Mouse (Mus musculus) forebrain, embryonic 11.5 days (tissue): ENCODE results near the gene Sprr4. TPM values are rescaled to one million over a fixed set of nuclear protein-coding genes. Genes with fewer than 3 reads are reported as not detected.
"Not testable (repeated sequence)": the region's sequence is repeated elsewhere in the genome, so short reads cannot be mapped to it uniquely, and the experiment has no call there.

Experiments used
- ATAC-seq: fragments of 200-750 bp; cut with Nextera tagmentation; replicated peaks from 2 replicates; pipeline ENCODE4 v1.8.0; 2017; ENCODE audit warnings: moderate TSS enrichment; ENCODE audit not compliant: low FRiP score
- DNase-seq: peaks from one replicate; pipeline ENCODE4 v3.0.0-alpha.2; 2017; ENCODE audit warnings: low spot score
- H3K27ac ChIP-seq: fragments of 300-500 bp; sonication (generic); 2 replicates; pipeline ENCODE4 v1.5.1; 2014; ENCODE audit warnings: low read depth, low read length
- H3K27me3 ChIP-seq: fragments of 300-500 bp; sonication (generic); 2 replicates; pipeline ENCODE4 v1.6.1; 2014; ENCODE audit warnings: mild to moderate bottlenecking, low read length, mixed read lengths; ENCODE audit not compliant: control insufficient read depth, insufficient read depth
- H3K36me3 ChIP-seq: fragments of 300-500 bp; sonication (generic); 2 replicates; pipeline ENCODE4 v1.6.1; 2014; ENCODE audit warnings: mild to moderate bottlenecking, low read length, moderate library complexity, mixed read lengths; ENCODE audit not compliant: control insufficient read depth, insufficient read depth
- H3K4me1 ChIP-seq: fragments of 300-500 bp; sonication (generic); replicated peaks from 2 replicates; pipeline ENCODE4 v1.6.1; 2014; ENCODE audit warnings: low read length, mixed read lengths; ENCODE audit not compliant: control insufficient read depth, insufficient read depth
- H3K4me2 ChIP-seq: fragments of 300-500 bp; sonication (generic); 2 replicates; pipeline ENCODE4 v1.6.1; 2014; ENCODE audit warnings: low read depth, mild to moderate bottlenecking, low read length, moderate library complexity, mixed read lengths; ENCODE audit not compliant: severe bottlenecking
- H3K4me3 ChIP-seq: fragments of 300-500 bp; sonication (generic); 2 replicates; pipeline ENCODE4 v1.5.1; 2014; ENCODE audit warnings: low read depth, low read length
- H3K9ac ChIP-seq: fragments of 300-500 bp; sonication (generic); 2 replicates; pipeline ENCODE4 v1.6.1; 2014; ENCODE audit warnings: low read length
- H3K9me3 ChIP-seq: fragments of 300-500 bp; sonication (generic); 2 replicates; pipeline ENCODE4 v1.6.1; 2016; ENCODE audit warnings: low read length, mixed read lengths; ENCODE audit not compliant: control insufficient read depth
- WGBS: fragments of 180-500 bp; shearing (Covaris S2); extraction: QIAGEN DNeasy Blood & Tissue Kit; methylation state at CpG from one replicate; pipeline ENCODE4 v1.1.7; 2014; 5-methylcytosine and 5-hydroxymethylcytosine counted together
- polyA plus RNA-seq: library from polyadenylated mRNA; unstranded; fragments of >200 nt; fragmentation: Nextera tagmentation; extraction: Ambion mirVana; gene quantifications from 2 replicates; pipeline ENCODE4 v1.2.1, GENCODE M21; 2014

The Sprr4 gene
- not detected in 2 replicates for polyA plus RNA-seq

DNA sequence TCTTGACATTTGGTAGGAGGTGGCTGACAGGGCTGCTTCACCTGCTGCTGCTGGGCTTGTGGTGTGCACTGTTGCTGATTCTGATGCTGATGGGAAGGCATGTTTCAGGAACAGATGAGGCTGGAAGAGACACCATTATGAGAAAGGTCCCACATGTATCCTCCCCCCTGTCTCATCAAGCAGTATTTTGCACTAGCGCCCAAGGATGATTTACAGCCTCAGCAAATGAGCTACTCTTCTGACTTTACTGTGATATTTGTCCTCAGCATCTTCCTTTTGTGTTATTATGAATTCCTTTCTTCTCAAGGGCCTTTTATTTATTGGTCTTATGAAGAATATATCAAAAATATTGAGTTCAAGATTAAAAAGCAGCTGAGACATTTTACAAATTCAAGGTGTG is at the start of gene Sprr4:
Gene Sprr4, minus strand, starts transcription at position 101 of the 400 bp plus-strand sequence.
- Histone ChIP-seq H3K4me2 (no peak within 1 kb of the TSS), H3K27me3 (no peaks in the 10 kb centered on the region), H3K36me3 (no peaks in the 10 kb centered on the region), H3K4me1 (no peaks in the 10 kb centered on the region), H3K4me3 (no peak within 1 kb of the TSS), H3K9me3 (no peaks in the 10 kb centered on the region), H3K27ac (no peak within 1 kb of the TSS), H3K9ac (no peak within 1 kb of the TSS)
- WGBS = 95% methylated on average over 1 of the region's 1 CpGs
- no peak for DNase-seq
- no peak for ATAC-seq

DNA sequence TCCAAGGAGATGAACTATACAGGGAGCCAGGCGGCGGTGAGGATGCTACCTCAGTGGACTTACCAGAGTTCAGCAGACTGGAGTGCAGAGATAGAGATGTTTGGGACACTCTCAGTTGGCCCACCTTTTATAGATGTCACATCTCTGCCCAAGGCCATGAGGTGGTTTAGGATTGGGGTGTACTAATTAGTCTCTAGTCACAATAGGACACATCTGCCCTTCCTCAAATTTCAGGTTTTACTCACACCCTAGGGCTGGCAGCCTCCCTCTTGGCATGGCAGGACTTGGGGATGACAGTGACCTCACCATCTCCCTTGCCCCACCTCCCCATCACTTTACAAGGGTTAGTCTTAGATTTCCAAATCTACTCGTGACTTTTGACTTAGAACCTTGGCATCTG is 34.1 kb upstream of the Sprr4 start, which contains the start of gene 2310046K23Rik:
Gene 2310046K23Rik, minus strand, starts transcription at position 101 of the 400 bp plus-strand sequence.
- H3K27me3 ChIP-seq = no peaks in the 10 kb centered on the region
- 93% methylated on average over 3 of the region's 3 CpGs for WGBS
- H3K4me2 ChIP-seq = no peak within 1 kb of the TSS
- no peaks in the 10 kb centered on the region for H3K36me3 ChIP-seq
- no peak for DNase-seq
- no peak within 1 kb of the TSS for H3K27ac ChIP-seq
- no peak for ATAC-seq
- H3K9ac ChIP-seq = no peak within 1 kb of the TSS
- no peaks in the 10 kb centered on the region for H3K9me3 ChIP-seq
- H3K4me3 ChIP-seq = no peak within 1 kb of the TSS
- H3K4me1 ChIP-seq = no peaks in the 10 kb centered on the region

DNA sequence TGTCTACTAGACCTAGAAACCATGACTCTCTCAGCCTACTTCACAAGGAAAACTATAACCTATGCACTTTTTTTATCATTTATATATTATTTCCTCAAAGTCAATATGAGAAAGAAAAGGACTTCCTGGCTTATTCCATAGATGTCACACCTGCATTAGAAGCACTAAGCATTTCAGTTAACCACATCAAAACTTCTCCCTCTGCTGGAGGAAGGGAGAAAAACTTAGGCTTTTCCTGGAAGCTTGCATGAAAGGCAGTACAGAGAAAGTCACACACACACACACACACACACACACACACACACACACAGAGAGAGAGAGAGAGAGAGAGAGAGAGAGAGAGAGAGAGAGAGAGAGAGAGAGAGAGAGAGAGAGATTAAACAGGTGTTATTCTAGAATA is 12.0 kb upstream of the Sprr4 start:
- no peaks in the 10 kb centered on the region for H3K4me1 ChIP-seq
- no peak overlapping the region for H3K27ac ChIP-seq
- no peak overlapping the region for H3K4me2 ChIP-seq
- H3K27me3 ChIP-seq = no peaks in the 10 kb centered on the region
- H3K36me3 ChIP-seq = no peaks in the 10 kb centered on the region
- H3K4me3 ChIP-seq = no peak overlapping the region
- no peaks in the 10 kb centered on the region for H3K9me3 ChIP-seq
- no peak for DNase-seq
- ATAC-seq = no peak
- H3K9ac ChIP-seq = no peak overlapping the region

DNA sequence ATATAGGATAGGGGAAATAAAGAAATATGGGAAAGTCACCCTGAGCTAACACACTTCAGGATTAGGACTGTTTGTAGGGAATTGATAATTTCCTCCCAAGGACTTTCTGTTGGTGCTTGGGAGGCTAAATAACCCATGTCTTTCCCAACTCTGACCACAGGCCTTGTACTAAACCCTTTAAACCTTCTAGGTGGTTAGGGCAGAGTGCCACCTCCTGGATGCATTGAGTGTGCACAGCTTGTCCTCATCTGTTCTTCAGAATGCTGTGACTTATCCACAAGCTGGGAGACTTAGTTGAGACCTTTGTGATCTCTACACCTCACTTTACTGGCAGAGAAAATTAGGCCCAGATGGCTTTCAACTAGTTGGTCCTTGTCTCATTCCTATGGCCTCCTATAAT is 10.5 kb upstream of the Sprr4 start:
- ATAC-seq (no peak), DNase-seq (no peak)
- Histone ChIP-seq H3K27me3 (no peaks in the 10 kb centered on the region), H3K4me3 (no peak overlapping the region), H3K9ac (no peak overlapping the region), H3K27ac (no peak overlapping the region), H3K9me3 (no peaks in the 10 kb centered on the region), H3K4me1 (no peaks in the 10 kb centered on the region), H3K36me3 (no peaks in the 10 kb centered on the region), H3K4me2 (no peak overlapping the region)

DNA sequence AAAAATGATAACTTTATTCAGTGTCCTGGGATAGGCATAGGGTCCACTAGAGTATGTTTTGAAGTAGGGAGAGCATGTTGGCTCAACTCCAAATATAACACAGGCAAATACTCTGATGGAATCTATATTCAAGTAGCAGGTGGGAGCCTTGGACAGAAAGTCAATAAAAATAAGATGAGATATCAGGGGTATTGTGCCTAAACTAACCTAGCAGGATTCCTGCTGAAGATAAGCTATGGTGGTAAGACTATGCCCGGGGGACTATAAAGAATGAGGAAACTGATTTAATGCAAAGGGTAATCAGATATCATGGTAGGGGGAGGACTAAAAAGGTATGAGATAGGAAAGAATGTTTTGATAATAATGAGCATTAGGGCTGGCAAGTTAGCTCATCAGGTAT is 7.9 kb upstream of the Sprr4 start:
- no peak for ATAC-seq
- Histone ChIP-seq H3K4me3 (no peak overlapping the region), H3K9me3 (no peaks in the 10 kb centered on the region), H3K9ac (no peak overlapping the region), H3K4me1 (no peaks in the 10 kb centered on the region), H3K27ac (no peak overlapping the region), H3K36me3 (no peaks in the 10 kb centered on the region), H3K4me2 (no peak overlapping the region), H3K27me3 (no peaks in the 10 kb centered on the region)
- DNase-seq = no peak
- 84% methylated on average over 1 of the region's 1 CpGs for WGBS

DNA sequence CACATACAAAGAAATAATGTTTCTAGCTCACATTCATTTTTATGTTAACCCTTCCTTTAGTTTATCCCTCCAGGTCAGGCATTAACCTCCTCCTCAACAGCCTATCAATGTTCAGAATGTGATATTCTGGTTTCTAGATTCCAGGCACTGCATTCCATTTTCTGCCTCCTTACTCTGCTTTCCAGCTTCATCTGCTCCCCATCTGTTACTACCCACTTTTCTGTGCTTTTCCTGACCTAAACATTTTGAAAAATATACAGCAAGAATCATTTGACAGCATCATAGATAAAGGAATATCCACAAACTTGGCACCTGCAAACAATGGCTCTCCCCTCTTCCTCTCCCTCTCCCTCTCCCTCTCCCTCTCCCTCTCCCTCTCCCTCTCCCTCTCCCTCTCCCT is 3.2 kb upstream of the Sprr4 start:
- Histone ChIP-seq H3K9me3 (no peaks in the 10 kb centered on the region), H3K27me3 (no peaks in the 10 kb centered on the region), H3K27ac (no peak overlapping the region), H3K36me3 (no peaks in the 10 kb centered on the region), H3K4me2 (no peak overlapping the region), H3K4me3 (no peak overlapping the region), H3K9ac (no peak overlapping the region), H3K4me1 (no peaks in the 10 kb centered on the region)
- ATAC-seq = no peak
- DNase-seq = no peak

DNA sequence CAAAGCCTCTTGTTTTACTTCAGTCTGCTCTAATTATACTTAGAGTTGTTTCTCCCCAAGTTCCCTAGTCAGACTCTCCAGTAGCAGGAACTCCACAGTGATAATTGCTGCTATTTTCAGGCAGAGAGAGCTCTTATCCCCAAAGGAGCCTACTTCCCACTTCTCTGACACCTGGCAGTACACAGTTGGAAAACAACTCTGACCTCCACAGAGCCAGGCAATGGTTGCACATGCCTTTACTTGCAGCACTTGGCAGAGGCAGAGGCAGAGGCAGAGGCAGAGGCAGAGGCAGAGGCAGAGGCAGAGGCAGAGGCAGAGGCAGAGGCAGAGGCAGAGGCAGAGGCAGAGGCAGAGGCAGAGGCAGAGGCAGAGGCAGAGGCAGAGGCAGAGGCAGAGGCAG is 10.0 kb downstream of the Sprr4 start:
- not testable (repeated sequence) for H3K4me2 ChIP-seq, H3K36me3 ChIP-seq, H3K9ac ChIP-seq, H3K4me1 ChIP-seq, H3K4me3 ChIP-seq, H3K27me3 ChIP-seq, H3K27ac ChIP-seq, H3K9me3 ChIP-seq, ATAC-seq, DNase-seq

DNA sequence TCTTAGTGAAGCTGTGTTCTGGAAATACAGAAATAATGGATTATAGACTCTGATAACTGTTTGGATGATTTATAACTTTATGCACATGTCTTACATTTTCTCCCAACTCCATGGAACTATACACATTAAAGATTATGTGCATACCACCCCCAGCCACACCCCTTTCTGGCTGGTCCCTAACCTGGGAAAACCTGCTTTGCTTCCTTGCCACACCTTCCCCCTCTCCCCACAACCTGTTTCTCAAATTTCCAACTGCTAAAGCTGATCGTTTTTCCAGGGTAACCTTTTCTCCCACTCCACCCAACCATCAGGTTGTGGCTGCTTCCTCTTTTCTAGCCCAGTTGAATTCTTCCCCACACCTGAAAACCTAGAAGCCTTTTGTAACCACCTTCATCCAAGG is 14.0 kb downstream of the Sprr4 start:
- H3K9me3 ChIP-seq = no peaks in the 10 kb centered on the region
- no peak overlapping the region for H3K4me3 ChIP-seq
- H3K36me3 ChIP-seq = no peaks in the 10 kb centered on the region
- no peak overlapping the region for H3K4me2 ChIP-seq
- H3K27ac ChIP-seq = no peak overlapping the region
- no peak overlapping the region for H3K9ac ChIP-seq
- DNase-seq (no peak), ATAC-seq (no peak)
- no peaks in the 10 kb centered on the region for H3K27me3 ChIP-seq
- H3K4me1 ChIP-seq = no peaks in the 10 kb centered on the region
- 50% methylated on average over 1 of the region's 1 CpGs for WGBS

DNA sequence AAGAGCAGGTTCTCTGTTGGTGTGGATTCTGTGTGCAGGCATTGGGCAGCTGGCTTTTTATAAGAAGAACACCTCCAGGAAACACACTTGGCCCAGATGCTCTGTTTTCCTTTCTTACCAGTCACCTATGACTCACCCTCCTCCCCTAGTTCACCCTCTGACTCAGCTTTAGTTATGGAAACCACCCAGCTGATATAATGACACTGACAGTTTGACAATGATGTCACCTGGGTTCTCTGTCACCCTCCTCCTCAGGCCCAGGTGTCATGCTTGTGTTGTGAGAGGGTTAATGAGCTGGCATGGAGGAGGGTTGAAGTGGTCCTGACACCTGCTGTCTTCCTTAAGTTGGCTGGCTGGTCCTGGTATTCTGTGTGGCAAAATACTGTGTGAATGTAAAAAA is 14.4 kb downstream of the Sprr4 start, which contains the start of gene Sprr1a:
Gene Sprr1a, minus strand, starts transcription at position 33 of the 400 bp plus-strand sequence.
- H3K36me3 ChIP-seq = no peaks in the 10 kb centered on the region
- no peaks in the 10 kb centered on the region for H3K4me1 ChIP-seq
- H3K9ac ChIP-seq = no peak within 1 kb of the TSS
- no peak for ATAC-seq
- DNase-seq = no peak
- H3K27me3 ChIP-seq = no peaks in the 10 kb centered on the region
- no peak within 1 kb of the TSS for H3K4me2 ChIP-seq
- no peak within 1 kb of the TSS for H3K27ac ChIP-seq
- no peak within 1 kb of the TSS for H3K4me3 ChIP-seq
- no peaks in the 10 kb centered on the region for H3K9me3 ChIP-seq
